Comparison of ENCODE assay signal across 10 mouse cellular contexts in the genomic region with DNA sequence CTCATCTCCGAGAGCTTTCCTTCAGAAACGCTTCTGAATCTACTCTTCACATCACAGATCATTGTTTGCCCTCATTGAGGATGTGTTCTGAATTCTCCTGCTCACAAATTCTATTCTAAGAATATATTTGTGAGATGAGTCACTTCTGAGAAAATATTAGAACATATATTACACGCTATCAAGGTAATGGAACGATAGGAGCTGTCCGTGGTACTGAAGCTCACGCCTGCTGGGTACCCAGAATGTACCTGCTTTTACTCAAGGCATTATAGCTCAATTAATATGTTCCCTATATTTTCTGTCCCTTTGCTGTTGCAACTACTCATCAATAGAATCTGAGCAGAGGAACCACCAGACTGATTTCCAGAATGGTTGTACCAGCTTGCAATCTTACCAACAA.
DNase-seq lines count a peak whose midpoint lies in the region; ATAC-seq and TF ChIP-seq lines count a peak whose summit lies in the region.
"Had no signal": no experiment of that assay in that cellular context is flagged by ENCODE, and none has a peak within 500 bp of the region (broad histone marks: within the 10 kb centered on the region; RNA-seq: fewer than 3 reads in every experiment).

No protein-coding gene starts in this region.

- H3K27me3 ChIP-seq in midbrain, embryonic 10.5 days (ENCODE audit: low read depth, poor library complexity, severe bottlenecking): no peaks in the 10 kb centered on the region
- H3K27me3 ChIP-seq in midbrain, embryonic 13.5 days: no peaks in the 10 kb centered on the region
- H3K27me3 ChIP-seq in limb, embryonic 14.5 days (ENCODE audit: control insufficient read depth, insufficient read depth, low read length): no peaks in the 10 kb centered on the region
- H3K27me3 ChIP-seq in thymus, adult 2 months (ENCODE audit: control insufficient read depth, insufficient read depth, low read length): no peaks in the 10 kb centered on the region
- H3K27me3 ChIP-seq: lung, embryonic 15.5 days had no signal

- no peak overlapping the region for H3K27ac ChIP-seq in midbrain, embryonic 10.5 days (replicated peaks)
- H3K27ac ChIP-seq in midbrain, embryonic 13.5 days: no peak overlapping the region
- H3K27ac ChIP-seq in limb, embryonic 14.5 days (replicated peaks; ENCODE audit: low read depth, low read length): no peak overlapping the region
- H3K27ac ChIP-seq in thymus, adult 2 months (ENCODE audit: control insufficient read depth, insufficient read depth, low read length): no peak overlapping the region
- H3K27ac ChIP-seq: heart, adult 2 months; lung, embryonic 15.5 days had no signal

- intact Hi-C loops in gastrocnemius, postnatal 36 days (cut with DNase I): no loop called here

- no peak overlapping the region for H3K4me3 ChIP-seq in midbrain, embryonic 10.5 days
- no peak overlapping the region for H3K4me3 ChIP-seq in midbrain, embryonic 13.5 days (replicated peaks)
- no peak overlapping the region for H3K4me3 ChIP-seq in limb, embryonic 14.5 days (replicated peaks; ENCODE audit: low read length)
- no peak overlapping the region for H3K4me3 ChIP-seq in thymus, adult 2 months (ENCODE audit: control insufficient read depth, insufficient read depth, low read length)
- H3K4me3 ChIP-seq: heart, adult 2 months; lung, embryonic 15.5 days had no signal

- no peaks in the 10 kb centered on the region for H3K36me3 ChIP-seq in midbrain, embryonic 10.5 days
- H3K36me3 ChIP-seq in midbrain, embryonic 13.5 days: no peaks in the 10 kb centered on the region
- H3K36me3 ChIP-seq in limb, embryonic 14.5 days (ENCODE audit: control insufficient read depth, insufficient read depth, low read length): no peaks in the 10 kb centered on the region
- H3K36me3 ChIP-seq in thymus, adult 2 months (ENCODE audit: control insufficient read depth, insufficient read depth, low read length): no peaks in the 10 kb centered on the region
- H3K36me3 ChIP-seq: lung, embryonic 15.5 days had no signal

- no peaks in the 10 kb centered on the region for H3K9me3 ChIP-seq in midbrain, embryonic 10.5 days (replicated peaks)
- H3K9me3 ChIP-seq in midbrain, embryonic 13.5 days: no peaks in the 10 kb centered on the region
- no peaks in the 10 kb centered on the region for H3K9me3 ChIP-seq in limb, embryonic 14.5 days (ENCODE audit: control insufficient read depth, low read length)
- H3K9me3 ChIP-seq: lung, embryonic 15.5 days had no signal

- no peaks in the 10 kb centered on the region for H3K4me1 ChIP-seq in midbrain, embryonic 10.5 days
- no peaks in the 10 kb centered on the region for H3K4me1 ChIP-seq in midbrain, embryonic 13.5 days (replicated peaks)
- H3K4me1 ChIP-seq in limb, embryonic 14.5 days (ENCODE audit: control insufficient read depth, insufficient read depth, low read length): no peaks in the 10 kb centered on the region
- H3K4me1 ChIP-seq in thymus, adult 2 months (replicated peaks; ENCODE audit: control insufficient read depth, insufficient read depth, low read length): no peaks in the 10 kb centered on the region
- H3K4me1 ChIP-seq: lung, embryonic 15.5 days had no signal

- H3K9ac ChIP-seq in midbrain, embryonic 13.5 days (replicated peaks): no peak overlapping the region
- H3K9ac ChIP-seq in limb, embryonic 14.5 days (ENCODE audit: low read depth, low read length, severe bottlenecking): no peak overlapping the region
- H3K9ac ChIP-seq: lung, embryonic 15.5 days had no signal

- no peak for ATAC-seq in midbrain, embryonic 13.5 days
- ATAC-seq in limb, embryonic 14.5 days (ENCODE audit: low FRiP score, low read depth): no peak

- no peak for TF ChIP-seq POLR2A in limb, embryonic 14.5 days (IDR thresholded peaks at IDR 0.05; ENCODE audit: borderline replicate concordance, extremely low read depth, insufficient read depth, insufficient read length)
- no peak for TF ChIP-seq POLR2A in thymus, adult 2 months (IDR thresholded peaks at IDR 0.05; ENCODE audit: control insufficient read depth, extremely low read depth, insufficient read depth, low read length, poor library complexity)

- peak; percentile 15 for DNase-seq in gastrocnemius, postnatal 10 days
- DNase-seq in gastrocnemius, postnatal 36 days: no peak
- peak; percentile 12 for DNase-seq in midbrain, embryonic 10.5 days (ENCODE audit: low spot score)
- DNase-seq in adrenal gland, postnatal 25 days: peak; percentile 36
- DNase-seq in limb, embryonic 14.5 days (ENCODE audit: low spot score): peak; percentile 80
- DNase-seq in thymus, adult 2 months: no peak
- no peak for DNase-seq in cerebellum, postnatal 14 days
- DNase-seq: heart, adult 2 months had no signal

- 67% methylated on average over 6 of the region's 6 CpGs for WGBS in midbrain, embryonic 10.5 days
- WGBS in midbrain, embryonic 13.5 days: 68% methylated on average over 6 of the region's 6 CpGs
- 57% methylated on average over 6 of the region's 6 CpGs for WGBS in limb, embryonic 14.5 days
- 76% methylated on average over 6 of the region's 6 CpGs for WGBS in thymus, adult 2 months

- no peak for TF ChIP-seq CTCF in thymus, adult 2 months (IDR thresholded peaks at IDR 0.05; ENCODE audit: borderline replicate concordance, control insufficient read depth, extremely low read depth, insufficient read depth, low read length, poor library complexity)

- H3K4me2 ChIP-seq in midbrain, embryonic 13.5 days (replicated peaks): no peak overlapping the region
- H3K4me2 ChIP-seq in limb, embryonic 14.5 days (replicated peaks; ENCODE audit: low read depth, low read length, severe bottlenecking): no peak overlapping the region
- H3K4me2 ChIP-seq: lung, embryonic 15.5 days had no signal

Comparison
In these comparisons a context has a peak if more than half of its experiments do, and no peak if none do; other contexts are left out.
1. DNase-seq: peak in gastrocnemius, postnatal 10 days (single experiment), midbrain, embryonic 10.5 days (single experiment), adrenal gland, postnatal 25 days (single experiment) and limb, embryonic 14.5 days (single experiment); none in gastrocnemius, postnatal 36 days (0 of 2), thymus, adult 2 months (single experiment) and cerebellum, postnatal 14 days (0 of 2).